Mouse (Mus musculus) E14TG2a.4 (cell line): ENCODE data around the gene Casc1.

Experiments
- H3K27me3 ChIP-seq: 2 replicates; pipeline ENCODE4 v1.6.1; 2014; ENCODE audit warnings: low read length, control low read depth; ENCODE audit not compliant: insufficient read depth
- H3K36me3 ChIP-seq: 2 replicates; pipeline ENCODE4 v1.6.1; 2014; ENCODE audit warnings: low read length, control low read depth; ENCODE audit not compliant: insufficient read depth
- H3K4me1 ChIP-seq: replicated peaks from 2 replicates; pipeline ENCODE4 v1.6.1; 2014; ENCODE audit warnings: low read depth, low read length, control low read depth
- H3K4me3 ChIP-seq: replicated peaks from 2 replicates; pipeline ENCODE4 v1.5.1; 2014; ENCODE audit warnings: mild to moderate bottlenecking, low read length
- H3K9me3 ChIP-seq: 2 replicates; pipeline ENCODE4 v1.6.1; 2014; ENCODE audit warnings: low read length, control low read depth
- CTCF ChIP-seq: conservative IDR thresholded peaks from 2 replicates; pipeline ENCODE4 v1.5.1; 2014; ENCODE audit warnings: low read length
- NANOG ChIP-seq: IDR thresholded peaks from 2 replicates; pipeline ENCODE4 v1.6.1; 2014; ENCODE audit warnings: borderline replicate concordance, low read length, mixed read lengths
- POU5F1 ChIP-seq: IDR thresholded peaks from 2 replicates; pipeline ENCODE4 v1.6.1; 2014; ENCODE audit warnings: low read length, borderline replicate concordance

The Casc1 gene

DNA sequence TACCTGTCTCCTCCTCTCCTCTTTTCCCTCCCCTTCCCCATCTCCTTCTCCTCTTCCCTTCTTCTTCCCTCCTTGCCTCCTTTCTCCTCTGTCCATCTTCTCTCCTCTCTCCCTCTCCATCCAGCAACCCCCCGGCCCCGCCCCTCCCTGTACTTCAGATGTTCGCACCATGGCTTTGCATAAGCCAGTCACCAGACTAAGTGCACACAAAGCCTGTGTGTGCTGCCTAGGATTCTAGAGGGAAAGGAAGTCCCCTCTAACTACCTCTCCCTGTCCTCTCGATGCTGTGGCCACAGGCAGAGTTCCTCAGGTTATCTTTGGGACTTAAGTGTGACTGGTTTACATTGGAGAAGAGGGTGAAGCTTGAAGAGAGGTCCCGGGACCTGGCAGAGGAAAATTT lies 50.2 kb downstream of the Casc1 start:
- H3K9me3 ChIP-seq, result peaks cover 17% of the 10 kb centered on the region

DNA sequence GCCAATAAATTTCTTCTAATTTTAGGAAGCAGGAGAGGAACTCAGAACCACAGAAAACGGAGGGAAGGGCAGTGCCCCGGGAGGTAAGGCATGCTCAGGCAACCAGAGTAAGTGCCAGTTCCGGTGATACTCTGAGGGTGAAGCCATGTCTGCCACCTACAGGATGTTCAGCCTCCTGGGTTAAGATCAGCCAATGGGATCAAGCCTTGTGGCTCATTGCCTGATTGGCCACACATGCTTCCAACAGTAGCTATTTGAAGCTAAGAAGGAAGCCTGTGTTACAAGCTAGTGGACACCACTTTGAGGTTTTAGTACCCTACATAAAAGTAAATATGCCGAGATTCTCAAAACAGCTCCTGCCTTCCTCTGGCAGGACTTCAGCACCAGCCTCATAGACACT lies 52.2 kb downstream of the Casc1 start:
- peaks cover 5% of the 10 kb centered on the region; the same call in 1 of the 2 replicates for H3K36me3 ChIP-seq
- H3K4me1 ChIP-seq, result peaks cover 29% of the 10 kb centered on the region
- 0 out of 2 replicates have a peak overlapping the region, but pooled peaks have one; percentile 26 for H3K4me3 ChIP-seq
- H3K27me3 ChIP-seq, result no peaks in the 10 kb centered on the region
- H3K9me3 ChIP-seq, result peaks cover 6% of the 10 kb centered on the region
- TF ChIP-seq CTCF (no peak), NANOG (no peak), POU5F1 (no peak)

More for the DNA sequence above, 50.2 kb downstream of the Casc1 start:
- TF ChIP-seq NANOG, result no peak
- TF ChIP-seq POU5F1, result no peak
- TF ChIP-seq CTCF, result no peak
- peaks cover 11% of the 10 kb centered on the region; the same call in 1 of the 2 replicates for H3K36me3 ChIP-seq
- H3K4me1 ChIP-seq, result peaks cover 35% of the 10 kb centered on the region
- 0 out of 2 replicates have a peak overlapping the region, but pooled peaks have one; percentile 43 for H3K4me3 ChIP-seq
- H3K27me3 ChIP-seq, result no peaks in the 10 kb centered on the region

DNA sequence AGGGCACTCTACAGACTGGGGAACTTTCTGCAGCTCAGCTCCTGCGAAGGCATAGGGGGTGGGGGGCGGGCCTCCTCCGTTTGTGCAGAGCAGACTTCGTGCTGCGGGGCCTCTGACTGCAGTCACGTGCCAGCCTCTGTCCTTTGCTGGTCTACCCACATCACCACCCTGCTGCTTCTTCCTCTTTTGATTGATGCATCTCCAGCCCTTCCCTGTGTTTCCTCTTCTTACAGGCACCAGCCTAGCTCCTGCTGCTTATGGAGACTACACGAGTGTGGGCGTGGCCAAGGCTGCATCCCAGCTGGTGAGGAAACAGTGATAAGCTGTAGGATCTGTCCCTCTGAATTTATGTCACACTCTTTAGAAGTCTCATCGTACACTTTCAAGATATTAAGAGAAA lies 61.8 kb downstream of the Casc1 start:
- Histone ChIP-seq H3K4me3 (no peak overlapping the region), H3K27me3 (no peaks in the 10 kb centered on the region), H3K4me1 (peaks cover 47% of the 10 kb centered on the region), H3K36me3 (no peaks in the 10 kb centered on the region), H3K9me3 (no peaks in the 10 kb centered on the region)
- TF ChIP-seq CTCF (no peak), NANOG (no peak), POU5F1 (no peak)

DNA sequence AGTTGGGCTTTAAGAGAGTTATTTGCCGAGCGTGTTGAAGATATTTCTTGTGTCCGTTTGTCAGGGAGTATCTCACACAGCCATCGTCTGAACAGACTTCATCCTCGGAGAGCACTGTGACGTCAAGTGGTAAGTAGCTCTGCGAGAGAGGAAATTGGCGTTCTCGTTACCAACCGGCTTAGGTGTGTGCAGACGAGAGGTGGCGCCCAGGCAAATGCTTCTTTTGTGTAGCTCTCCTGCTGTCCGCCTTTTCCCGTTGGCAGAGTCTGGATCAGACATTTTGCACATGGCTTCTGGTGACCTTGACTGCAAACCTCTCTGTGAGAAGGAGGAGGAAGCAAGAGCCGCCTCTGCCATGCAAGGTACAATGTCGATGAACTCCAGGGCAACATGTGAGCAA lies 63.1 kb downstream of the Casc1 start:
- Histone ChIP-seq H3K4me3 (no peak overlapping the region), H3K36me3 (no peaks in the 10 kb centered on the region), H3K9me3 (no peaks in the 10 kb centered on the region), H3K27me3 (peaks cover 2% of the 10 kb centered on the region; the same call in 1 of the 2 replicates), H3K4me1 (peaks cover 53% of the 10 kb centered on the region)
- TF ChIP-seq NANOG (no peak), POU5F1 (no peak), CTCF (no peak)

DNA sequence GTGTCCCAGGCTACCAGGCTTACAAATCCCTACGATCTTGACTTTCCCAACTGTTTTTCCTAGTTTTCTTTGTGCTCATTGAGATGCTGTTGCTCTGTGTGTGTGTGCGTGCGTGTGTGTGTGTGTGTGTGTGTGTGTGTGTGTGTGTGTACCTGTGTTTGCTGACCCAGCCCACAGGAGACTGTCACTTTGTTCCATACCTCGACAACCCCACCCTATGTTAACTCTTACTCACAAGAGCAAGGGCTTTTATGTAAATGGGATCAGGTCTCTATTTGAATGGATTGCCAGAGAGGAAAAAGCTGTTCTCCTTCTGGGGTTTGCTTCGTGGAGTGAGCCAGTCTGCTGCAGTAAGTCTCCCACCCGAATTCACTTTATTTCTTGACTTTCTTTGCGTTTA lies 65.6 kb downstream of the Casc1 start:
- Histone ChIP-seq H3K4me3 (no peak overlapping the region), H3K36me3 (no peaks in the 10 kb centered on the region), H3K9me3 (no peaks in the 10 kb centered on the region), H3K27me3 (peaks cover 2% of the 10 kb centered on the region; the same call in 1 of the 2 replicates), H3K4me1 (peaks cover 72% of the 10 kb centered on the region)
- TF ChIP-seq POU5F1, result no peak
- TF ChIP-seq NANOG, result no peak
- TF ChIP-seq CTCF, result no peak

DNA sequence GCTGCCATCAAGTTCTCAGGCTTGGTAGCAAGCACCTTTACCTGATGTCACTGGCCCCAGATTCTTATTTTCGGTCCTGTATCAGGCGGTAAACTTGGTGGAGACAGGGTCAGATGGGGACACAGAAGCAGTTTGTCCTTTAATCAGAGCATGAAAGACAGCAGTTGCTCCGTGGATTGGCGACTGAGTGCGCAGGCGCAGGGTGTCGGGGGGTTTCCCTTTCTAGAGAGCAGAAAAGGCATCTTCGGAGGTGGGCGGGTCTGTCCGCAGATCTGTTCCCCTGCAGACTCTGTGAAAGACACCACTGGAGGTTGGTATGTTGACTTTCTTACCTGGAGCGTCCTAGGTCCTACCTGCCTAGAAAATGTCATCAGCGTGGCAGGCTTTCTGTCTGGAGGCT lies 69.0 kb downstream of the Casc1 start:
- TF ChIP-seq POU5F1, result no peak
- TF ChIP-seq CTCF, result no peak
- TF ChIP-seq NANOG, result no peak
- no peak overlapping the region for H3K4me3 ChIP-seq
- no peaks in the 10 kb centered on the region for H3K36me3 ChIP-seq

DNA sequence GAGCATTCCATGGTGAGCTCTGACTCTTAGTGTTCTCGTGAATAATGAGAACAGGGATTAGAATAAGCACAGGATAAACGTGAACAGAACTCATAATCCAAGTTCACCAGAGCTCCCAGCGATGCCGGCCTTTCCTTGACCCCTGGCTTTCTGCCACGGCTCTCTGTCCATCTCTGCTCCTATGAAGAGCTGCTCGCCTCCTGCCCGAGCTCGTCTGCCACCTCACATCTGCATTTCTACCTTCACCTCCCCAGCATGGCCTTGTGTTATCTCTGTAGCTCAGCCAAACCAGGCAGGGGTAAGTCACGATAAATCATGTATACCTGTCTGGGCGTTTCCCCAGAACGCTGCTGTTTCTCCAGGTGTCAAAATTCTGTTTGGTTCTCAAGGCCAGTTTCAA lies 70.1 kb downstream of the Casc1 start:
- no peaks in the 10 kb centered on the region for H3K36me3 ChIP-seq
- H3K27me3 ChIP-seq, result peaks cover 2% of the 10 kb centered on the region; the same call in 1 of the 2 replicates
- no peak overlapping the region for H3K4me3 ChIP-seq
- no peaks in the 10 kb centered on the region for H3K9me3 ChIP-seq
- no peak for TF ChIP-seq POU5F1
- no peak for TF ChIP-seq CTCF
- TF ChIP-seq NANOG, result no peak
- peaks cover 63% of the 10 kb centered on the region for H3K4me1 ChIP-seq

More for the DNA sequence above, 69.0 kb downstream of the Casc1 start:
- Histone ChIP-seq H3K4me1 (peaks cover 66% of the 10 kb centered on the region), H3K27me3 (peaks cover 2% of the 10 kb centered on the region; the same call in 1 of the 2 replicates), H3K9me3 (no peaks in the 10 kb centered on the region)

DNA sequence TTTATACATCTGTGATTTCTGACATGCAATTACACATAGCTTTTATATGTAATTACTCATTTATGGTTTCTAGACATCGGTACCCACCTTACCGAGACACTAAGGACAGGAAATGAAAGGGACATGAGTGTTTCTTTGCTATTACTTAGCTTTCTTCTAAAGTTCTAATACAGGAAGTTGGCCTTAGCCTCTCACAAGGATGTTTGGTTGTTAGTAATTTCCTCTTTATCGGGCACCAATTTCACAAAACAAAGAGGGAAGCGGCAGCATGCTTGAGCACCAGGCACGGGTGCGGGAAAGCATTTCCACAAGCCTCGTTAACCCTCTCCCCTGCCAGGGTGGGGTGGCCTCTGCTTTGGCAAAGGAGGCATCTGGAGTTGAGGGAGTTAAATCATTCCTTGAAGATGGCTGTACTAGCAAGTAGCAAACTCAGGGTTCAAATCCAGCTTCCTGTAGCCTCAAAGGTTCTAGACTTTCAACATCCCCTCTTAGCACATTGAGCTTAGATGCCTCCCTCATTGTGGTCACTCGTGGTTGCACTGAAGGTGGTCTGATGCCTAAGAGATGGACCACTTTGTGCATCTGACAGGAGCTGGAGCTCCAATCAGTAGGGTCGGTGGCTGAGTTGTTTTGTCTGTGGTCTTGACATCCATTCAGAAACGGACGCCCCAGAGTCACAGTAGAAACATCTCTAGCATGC lies 70.9 kb downstream of the Casc1 start:
- Histone ChIP-seq H3K4me1 (peaks cover 60% of the 10 kb centered on the region), H3K4me3 (no peak overlapping the region), H3K27me3 (peaks cover 2% of the 10 kb centered on the region; the same call in 1 of the 2 replicates), H3K36me3 (no peaks in the 10 kb centered on the region), H3K9me3 (no peaks in the 10 kb centered on the region)
- TF ChIP-seq NANOG, result no peak
- no peak for TF ChIP-seq POU5F1

DNA sequence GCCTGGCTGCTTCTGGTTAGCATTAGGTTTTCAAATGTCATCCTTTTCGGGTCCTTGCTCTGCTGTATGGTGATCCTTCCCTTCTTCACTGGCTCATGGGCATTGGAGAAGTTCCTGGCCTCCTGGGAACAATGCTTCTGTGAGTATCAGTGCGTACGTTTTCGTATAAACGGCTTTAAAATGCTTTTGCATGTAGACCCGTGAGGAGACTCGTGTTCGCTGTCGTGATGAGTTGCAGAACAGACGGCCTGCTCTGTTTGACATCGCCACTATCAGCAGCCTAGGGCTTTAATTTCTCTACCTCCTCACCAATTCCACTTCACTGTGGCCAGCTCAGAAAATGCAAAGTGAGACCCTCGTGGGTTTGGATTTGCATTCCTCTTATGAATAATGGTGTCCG lies 71.6 kb downstream of the Casc1 start:
- no peaks in the 10 kb centered on the region for H3K9me3 ChIP-seq
- no peaks in the 10 kb centered on the region for H3K36me3 ChIP-seq
- no peak overlapping the region for H3K4me3 ChIP-seq
- peaks cover 2% of the 10 kb centered on the region; the same call in 1 of the 2 replicates for H3K27me3 ChIP-seq
- no peak for TF ChIP-seq CTCF
- TF ChIP-seq NANOG, result no peak
- peaks cover 53% of the 10 kb centered on the region for H3K4me1 ChIP-seq
